Mouse (Mus musculus): ENCODE results near the gene Gm45618.
A peak's percentile ranks its signal among the peaks of the same experiment; 100 is the strongest.
"Not testable (repeated sequence)": the region's sequence is repeated elsewhere in the genome, so short reads cannot be mapped to it uniquely, and the experiment has no call there.

Gene Gm45618

GRCm38 (mm10) chr7:142120629-142121028 is at the start of gene Gm45618:
Gene Gm45618 (minus strand): TSS chr7:142120729.
- DNase-seq (ENCODE audit: low spot score): not testable (repeated sequence)

GRCm38 (mm10) chr7:142169836-142170235 is 49.3 kb upstream of the Gm45618 start:
- DNase-seq (ENCODE audit: low spot score): no peak

GRCm38 (mm10) chr7:142165639-142166038 is 45.1 kb upstream of the Gm45618 start, which contains the start of gene Gm4553:
Gene Gm4553 (minus strand): TSS chr7:142165739.
- DNase-seq (ENCODE audit: low spot score): not testable (repeated sequence)

GRCm38 (mm10) chr7:142159366-142159765 is 38.8 kb upstream of the Gm45618 start:
- DNase-seq (ENCODE audit: low spot score): no peak

- DNase-seq (ENCODE audit: low spot score): not testable (repeated sequence)
These were observed 36.5 kb upstream of the Gm45618 start, which contains the start of gene Gm29735 for GRCm38 (mm10) chr7:142157013-142157412. Gene Gm29735 (minus strand): TSS chr7:142157113.

- no peak for DNase-seq (ENCODE audit: low spot score)
These were observed 34.8 kb upstream of the Gm45618 start for GRCm38 (mm10) chr7:142155308-142155707.

- no peak for DNase-seq (ENCODE audit: low spot score)
These were observed 31.7 kb upstream of the Gm45618 start for GRCm38 (mm10) chr7:142152191-142152590.

GRCm38 (mm10) chr7:142148633-142149032 is 28.1 kb upstream of the Gm45618 start:
- no peak for DNase-seq (ENCODE audit: low spot score)

- DNase-seq (ENCODE audit: low spot score): peak; percentile 60
These were observed 25.5 kb upstream of the Gm45618 start for GRCm38 (mm10) chr7:142146033-142146432.

GRCm38 (mm10) chr7:142145413-142145940 is 24.9 kb upstream of the Gm45618 start:
- DNase-seq (ENCODE audit: low spot score): no peak

GRCm38 (mm10) chr7:142144507-142144906 is 24.0 kb upstream of the Gm45618 start, which contains the start of gene Gm45337:
Gene Gm45337 (minus strand): TSS chr7:142144607.
- no peak for DNase-seq (ENCODE audit: low spot score)

- DNase-seq (ENCODE audit: low spot score): not testable (repeated sequence)
These were observed 23.0 kb upstream of the Gm45618 start for GRCm38 (mm10) chr7:142143506-142144010.

- DNase-seq (ENCODE audit: low spot score): no peak
These were observed 20.2 kb upstream of the Gm45618 start for GRCm38 (mm10) chr7:142140696-142141095.

GRCm38 (mm10) chr7:142135934-142136333 is 15.4 kb upstream of the Gm45618 start, which contains the start of gene Gm39115:
Gene Gm39115 (minus strand): TSS chr7:142136034.
- DNase-seq (ENCODE audit: low spot score): not testable (repeated sequence)

GRCm38 (mm10) chr7:142134206-142134995 is 13.9 kb upstream of the Gm45618 start:
- no peak for DNase-seq (ENCODE audit: low spot score)

- DNase-seq (ENCODE audit: low spot score): no peak
These were observed 8.3 kb upstream of the Gm45618 start for GRCm38 (mm10) chr7:142128843-142129242.

- no peak for DNase-seq (ENCODE audit: low spot score)
These were observed 897 bp downstream of the Gm45618 start for GRCm38 (mm10) chr7:142119632-142120031.

GRCm38 (mm10) chr7:142104747-142105146 is 15.8 kb downstream of the Gm45618 start:
- no peak for DNase-seq (ENCODE audit: low spot score)

- peak; percentile 79 for DNase-seq (ENCODE audit: low spot score)
These were observed 22.8 kb downstream of the Gm45618 start for GRCm38 (mm10) chr7:142097776-142098175.

- DNase-seq (ENCODE audit: low spot score): no peak
These were observed 23.8 kb downstream of the Gm45618 start for GRCm38 (mm10) chr7:142096701-142097100.

- peak; percentile 91 for DNase-seq (ENCODE audit: low spot score)
These were observed 25.2 kb downstream of the Gm45618 start, which contains the start of gene Dusp8 for GRCm38 (mm10) chr7:142095183-142095931. Gene Dusp8 (minus strand): TSS chr7:142095843.
